Mouse (Mus musculus) left cerebral cortex, postnatal 25 days (tissue): ENCODE data around the gene Pex10. TPM values are rescaled to one million over a fixed set of nuclear protein-coding genes. Genes with fewer than 3 reads are reported as not detected.
"Not testable (repeated sequence)": the region's sequence is repeated elsewhere in the genome, so short reads cannot be mapped to it uniquely, and the experiment has no call there.

ENCODE experiments used
- DNase-seq, 2 experiments: peaks; one replicate each; pipeline ENCODE4 v3.0.0; 2022; ENCODE audit warnings: low spot score in 2 of 2, mixed read lengths in 1 of 2
- intact Hi-C: fragments of 180-260 bp; cut with DNase I; formaldehyde crosslinking; loops from one replicate; pipeline ENCODE4 v1.15.1; 2025
- total RNA-seq, 2 experiments: library from RNA; stranded (reverse); gene quantifications; 2 replicates each; pipeline ENCODE4 v1.2.3; 2021

Pex10 gene
- total RNA-seq, 2 experiments from 2014 or later = 18.7 to 20.2 TPM

DNA sequence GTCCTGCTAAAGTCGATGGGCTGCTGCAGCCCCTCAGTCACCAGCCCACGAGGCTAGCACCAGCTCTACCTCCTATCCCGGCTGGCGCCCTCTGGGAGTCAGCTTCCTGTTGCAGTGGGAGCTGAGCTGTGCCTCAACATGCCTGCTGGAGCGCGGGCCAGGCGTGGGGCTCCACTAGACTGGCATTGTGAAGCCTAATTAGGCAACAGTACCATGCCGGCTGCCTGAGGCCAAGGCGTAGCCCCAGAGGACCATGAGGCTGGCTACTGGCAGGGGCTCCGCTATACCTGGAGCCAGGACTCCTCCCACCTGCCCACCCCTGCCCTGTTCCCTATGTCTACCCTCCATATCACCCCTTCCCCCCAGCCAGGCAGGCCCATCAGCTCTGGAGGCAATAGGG lies 10.1 kb upstream of the Pex10 start, which contains the start of gene Plch2:
TSS of gene Plch2 (minus strand) at position 61 of the 400 bp plus-strand sequence.
- intact Hi-C loops = no loop called here

DNA sequence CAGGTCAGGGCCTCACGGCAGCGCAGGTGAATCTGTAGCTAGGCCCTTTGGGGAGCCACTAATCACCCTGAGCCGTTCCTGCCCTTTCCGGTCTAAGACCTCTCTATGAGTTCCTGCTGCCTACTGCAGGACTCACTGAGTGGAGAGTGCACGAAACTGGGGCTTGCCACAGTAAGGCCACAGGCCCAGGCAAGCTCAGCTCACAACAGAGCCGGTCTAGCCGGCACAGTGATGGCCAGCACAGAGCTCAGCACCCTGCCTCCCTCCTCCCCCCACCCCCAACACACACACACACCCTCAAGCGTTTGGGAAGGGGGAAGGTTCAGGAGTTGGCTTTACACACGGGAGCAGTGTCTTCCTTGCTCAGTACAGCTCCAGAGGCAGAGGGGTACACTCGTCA lies 8.5 kb upstream of the Pex10 start:
- intact Hi-C loops = no loop called here
- no peak for DNase-seq

More for the DNA sequence above, 10.1 kb upstream of the Pex10 start, which contains the start of gene Plch2:
- no peak for DNase-seq

DNA sequence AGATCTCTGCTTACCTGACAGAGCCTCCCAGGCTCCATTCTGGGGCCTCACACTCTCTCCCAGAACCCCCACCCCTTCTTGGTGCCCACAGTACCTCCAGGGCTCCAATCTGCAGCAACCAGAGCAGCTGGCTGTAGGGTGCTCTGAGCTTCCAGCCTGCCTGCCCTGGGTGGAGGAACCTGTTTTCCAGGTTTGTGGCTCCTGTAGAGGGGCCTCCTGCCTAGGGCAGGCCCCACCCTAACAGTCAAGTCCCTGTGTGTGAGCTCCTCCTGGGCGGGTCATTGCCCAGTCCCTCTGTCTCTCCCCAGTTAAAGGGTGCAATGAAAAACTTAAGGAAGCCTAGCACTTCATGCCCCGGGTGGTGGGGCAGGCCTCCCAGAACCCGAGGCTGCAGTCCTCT lies 2.9 kb upstream of the Pex10 start:
- intact Hi-C loops = no loop called here
- DNase-seq = no peak

DNA sequence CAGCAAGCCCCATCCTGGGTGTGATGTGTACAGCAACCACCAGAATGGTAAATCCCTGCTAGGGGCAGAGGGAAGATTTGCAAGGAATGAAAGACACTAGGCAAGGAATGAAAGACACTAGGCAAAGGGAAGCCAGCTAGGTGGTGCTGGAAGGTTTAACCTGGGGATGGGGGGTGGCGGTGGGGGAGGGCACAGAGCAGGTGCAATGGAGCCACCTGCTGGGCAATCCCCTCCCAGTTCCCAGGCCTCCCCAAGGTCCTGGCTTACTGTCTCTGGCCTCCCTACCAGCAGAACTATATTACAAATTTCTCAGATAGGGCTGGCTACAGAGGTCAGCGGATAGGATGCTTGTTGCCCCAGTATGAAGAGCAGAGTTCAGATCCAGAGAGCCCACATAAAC lies 2.3 kb upstream of the Pex10 start:
- intact Hi-C loops = no loop called here
- DNase-seq = no peak

DNA sequence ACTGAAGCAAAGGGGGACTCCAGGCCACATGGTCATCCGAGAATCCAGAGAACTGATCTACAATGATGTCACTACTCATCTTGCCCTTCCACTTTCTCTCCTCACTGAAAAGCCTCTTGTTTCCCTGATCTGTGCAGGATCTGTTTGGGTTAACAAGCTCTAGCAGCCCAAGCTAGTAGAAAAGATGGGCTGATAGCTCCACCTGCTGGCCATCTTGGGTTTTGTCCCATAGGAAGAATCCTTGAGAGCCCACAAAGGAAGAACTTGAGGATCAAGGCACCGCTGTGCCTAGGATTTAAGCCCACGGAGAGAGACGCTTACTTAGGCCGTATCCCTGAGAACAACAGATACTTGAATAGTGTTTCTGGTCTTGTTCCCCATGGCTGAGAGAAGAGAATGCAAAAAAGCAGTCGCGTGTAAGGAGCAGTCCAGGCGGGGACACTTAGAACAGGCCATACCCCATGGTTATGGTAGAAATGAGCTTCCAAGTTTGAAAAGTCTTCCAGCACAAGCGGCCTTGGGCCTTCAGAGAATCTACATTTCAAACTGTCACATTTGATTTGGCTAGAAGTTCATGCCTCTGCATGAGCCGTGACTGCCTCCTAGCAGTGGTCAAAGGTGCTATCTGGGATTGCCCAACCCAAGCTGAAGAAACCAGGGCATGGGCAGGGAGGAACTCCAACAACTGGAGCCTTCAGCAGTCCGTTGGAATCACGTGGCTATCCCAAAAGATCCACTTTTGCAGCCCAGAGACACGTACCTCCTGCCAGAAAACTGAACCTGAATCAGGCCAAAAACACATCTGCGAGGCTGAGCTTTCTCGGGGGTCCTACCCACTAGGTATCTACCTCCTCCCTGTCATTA lies 614 bp upstream of the Pex10 start:
- DNase-seq = peak; percentile 90 to 97
- intact Hi-C loops = loop anchor here (1.0 kb wide), 3 partner anchors 85 to 188 kb away; partner anchors contain the start of gene Pank4

DNA sequence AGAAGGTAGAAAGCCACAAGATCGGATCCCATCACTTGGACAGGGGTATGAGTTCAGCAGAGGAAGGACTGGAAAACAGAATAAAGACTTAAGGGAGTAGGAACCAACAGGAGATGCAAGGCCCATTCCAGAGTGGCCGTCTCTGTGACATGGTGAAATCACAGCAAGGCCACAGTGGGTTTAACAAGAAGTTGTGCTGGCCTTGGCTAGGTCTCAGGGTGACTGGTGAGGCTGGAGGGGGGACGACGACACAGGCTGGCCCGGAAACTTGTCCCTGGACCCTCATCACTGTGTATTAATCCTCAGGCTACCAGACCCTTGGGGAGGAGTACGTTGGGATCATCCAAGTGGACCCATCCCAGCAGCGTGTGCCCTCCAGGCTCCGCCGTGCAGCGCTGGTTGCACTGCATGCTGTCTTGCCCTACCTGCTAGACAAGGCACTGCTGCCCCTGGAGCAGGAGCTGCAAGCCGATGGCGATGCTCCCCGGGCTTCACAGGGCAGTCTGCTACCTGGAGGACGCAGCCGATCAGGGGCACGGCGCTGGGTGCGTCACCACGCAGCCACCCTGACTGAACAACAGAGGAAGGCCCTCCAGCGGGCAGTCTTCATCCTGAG lies 1.6 kb downstream of the Pex10 start:
- DNase-seq = no peak
- intact Hi-C loops = no loop called here

DNA sequence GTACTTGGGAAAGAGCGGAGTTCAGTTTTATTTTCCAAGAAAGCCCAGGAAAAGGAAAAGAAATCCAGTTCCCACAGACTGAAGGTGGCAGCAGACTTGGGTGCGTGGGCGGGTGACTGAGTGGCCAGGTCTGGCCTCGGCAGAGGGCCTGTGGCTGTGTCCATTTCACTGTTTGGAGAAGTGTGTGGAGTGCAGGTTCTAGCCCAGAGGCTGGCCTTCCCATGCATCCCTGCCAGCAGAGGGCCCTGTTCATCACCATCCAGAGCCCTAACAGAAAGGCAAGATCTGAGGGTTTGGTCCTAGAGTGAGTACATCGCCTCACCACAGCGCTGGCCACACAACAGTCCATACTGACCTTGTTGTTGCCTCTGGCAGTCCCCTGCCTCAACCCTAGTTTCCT lies 2.4 kb downstream of the Pex10 start:
- intact Hi-C loops = no loop called here
- DNase-seq = peak; percentile 36 to 50

DNA sequence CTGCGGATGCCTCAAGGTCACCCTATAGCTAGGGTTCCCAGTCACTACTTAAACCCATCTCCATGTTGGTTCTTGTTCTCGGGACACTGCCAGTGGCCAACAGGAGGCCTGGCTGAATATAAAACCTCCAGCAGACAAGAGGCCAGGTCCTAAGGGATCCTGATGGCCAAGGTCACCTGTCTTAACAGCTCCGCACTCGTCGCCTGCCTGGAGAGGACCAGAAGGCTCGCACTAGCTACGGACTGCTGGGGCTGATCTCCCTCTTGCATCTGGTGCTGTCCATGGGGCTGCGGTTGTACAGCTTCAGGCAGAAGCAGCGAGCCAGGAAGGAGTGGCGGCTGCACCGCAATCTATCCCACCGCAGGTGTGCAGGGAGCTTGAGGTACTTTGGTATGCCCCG lies 3.4 kb downstream of the Pex10 start:
- no peak for DNase-seq
- intact Hi-C loops = no loop called here

DNA sequence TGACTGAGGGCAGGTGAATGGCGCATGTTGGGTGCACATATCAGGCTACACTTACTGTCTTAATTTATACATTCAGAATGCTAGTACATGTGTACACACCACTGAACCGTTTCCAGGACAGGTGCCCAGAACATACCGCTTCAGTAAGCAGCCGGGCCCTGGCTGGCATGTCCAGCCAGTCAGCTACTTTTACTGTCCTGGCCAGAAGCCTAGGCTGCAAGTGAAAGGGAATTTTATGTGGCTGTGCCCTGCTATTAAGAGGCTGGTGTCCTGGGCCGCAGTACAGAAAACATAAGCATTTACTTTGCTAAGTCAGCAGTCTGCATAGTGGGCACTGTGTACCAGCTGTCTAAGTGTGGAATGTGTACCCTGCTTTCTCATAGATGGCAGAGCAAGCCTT lies 4.1 kb downstream of the Pex10 start:
- DNase-seq = no peak
- intact Hi-C loops = no loop called here

DNA sequence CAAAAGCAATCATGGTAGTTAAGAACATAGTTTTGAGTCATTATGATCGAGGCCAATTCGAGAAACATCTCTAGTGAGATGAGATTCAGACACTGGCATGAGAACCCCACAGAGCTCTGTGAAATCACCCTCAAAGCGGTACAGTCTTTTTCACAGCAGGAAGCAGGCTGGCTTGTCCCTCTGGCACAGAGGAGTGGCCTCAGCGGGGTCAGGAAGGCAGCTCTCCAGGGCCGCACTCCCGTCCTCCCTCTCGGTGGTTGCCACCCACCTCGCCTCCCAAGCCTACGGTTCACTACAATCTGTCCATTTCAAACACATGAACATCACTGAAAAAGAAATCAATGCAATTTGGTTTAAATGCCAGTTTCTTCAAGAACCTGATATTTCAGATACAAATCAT lies 7.6 kb downstream of the Pex10 start:
- intact Hi-C loops = no loop called here
- DNase-seq = no peak

DNA sequence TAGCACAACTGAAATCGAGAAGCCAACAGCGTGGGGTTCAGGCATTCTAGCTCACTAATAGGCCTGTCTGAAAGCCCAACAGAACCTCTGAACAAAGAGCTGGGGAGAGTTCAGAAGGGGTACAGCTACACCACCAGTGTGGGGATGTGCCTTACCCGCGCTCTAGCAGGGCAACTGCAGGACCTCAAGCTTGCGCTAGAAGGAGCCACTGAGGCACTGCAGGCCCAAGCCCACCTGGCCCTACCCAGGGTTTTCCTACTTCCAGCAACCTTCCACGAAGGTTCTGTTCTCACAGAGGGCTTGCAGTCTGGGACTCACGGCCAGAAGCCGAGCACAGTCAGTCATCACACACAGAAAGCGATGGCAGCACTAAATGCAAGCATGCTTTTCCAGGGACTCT lies 8.3 kb downstream of the Pex10 start:
- intact Hi-C loops = no loop called here
- DNase-seq = no peak

DNA sequence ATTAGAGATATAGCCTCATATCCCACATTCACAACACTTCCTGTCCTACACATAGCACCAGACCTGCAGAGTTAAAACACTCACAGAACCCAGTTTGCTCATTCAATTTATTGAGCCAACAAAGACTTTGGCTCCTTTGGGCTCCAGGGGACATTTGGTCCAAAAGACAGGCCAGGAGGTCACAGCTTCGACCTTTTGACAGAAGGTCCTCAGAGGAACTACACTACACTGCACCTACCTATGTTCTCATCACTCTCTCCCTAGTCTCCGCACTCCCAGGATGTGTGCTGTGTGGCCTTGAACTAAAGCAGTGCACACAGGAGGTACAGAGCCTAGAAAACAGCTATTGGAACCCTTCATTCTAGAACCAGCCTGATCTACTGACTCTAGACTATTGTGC lies 9.0 kb downstream of the Pex10 start:
- no peak for DNase-seq
- intact Hi-C loops = no loop called here

DNA sequence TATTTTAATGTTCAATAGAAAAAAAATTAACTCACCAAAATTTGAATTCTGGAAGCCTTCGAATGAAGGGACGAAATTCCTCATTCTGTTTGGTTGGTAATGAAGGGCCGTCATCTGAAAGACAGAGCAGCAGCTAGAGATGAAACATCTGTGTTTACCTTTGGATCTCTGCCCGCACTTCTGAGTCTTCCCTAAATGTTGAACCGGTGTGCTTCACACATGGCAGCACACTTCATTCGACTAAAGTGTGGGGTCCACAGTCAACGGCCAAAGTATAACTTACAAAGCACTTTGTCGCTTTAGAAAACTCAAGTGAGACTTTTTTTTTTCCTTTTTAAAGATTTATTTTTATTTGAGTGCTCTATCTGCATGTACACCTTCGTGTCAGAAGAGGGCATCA lies 9.9 kb downstream of the Pex10 start:
- intact Hi-C loops = no loop called here
- DNase-seq = no peak

DNA sequence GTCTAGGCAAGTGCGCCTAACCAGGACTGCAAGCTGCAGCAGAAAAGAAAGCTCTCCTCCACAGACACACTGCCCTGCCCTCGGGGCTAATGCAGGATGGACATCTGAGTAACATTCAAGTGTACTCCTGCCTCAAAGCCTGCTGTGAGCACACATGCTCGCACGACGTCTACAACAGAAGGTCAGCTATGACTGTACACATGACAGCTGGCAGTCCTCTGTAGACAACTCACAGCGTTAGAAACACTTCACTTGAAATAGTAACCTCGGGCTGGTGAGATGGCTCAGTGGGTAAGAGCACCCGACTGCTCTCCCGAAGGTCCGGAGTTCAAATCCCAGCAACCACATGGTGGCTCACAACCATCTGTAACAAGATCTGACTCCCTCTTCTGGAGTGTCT lies 12.0 kb downstream of the Pex10 start:
- DNase-seq, intact Hi-C loops: not testable (repeated sequence)

DNA sequence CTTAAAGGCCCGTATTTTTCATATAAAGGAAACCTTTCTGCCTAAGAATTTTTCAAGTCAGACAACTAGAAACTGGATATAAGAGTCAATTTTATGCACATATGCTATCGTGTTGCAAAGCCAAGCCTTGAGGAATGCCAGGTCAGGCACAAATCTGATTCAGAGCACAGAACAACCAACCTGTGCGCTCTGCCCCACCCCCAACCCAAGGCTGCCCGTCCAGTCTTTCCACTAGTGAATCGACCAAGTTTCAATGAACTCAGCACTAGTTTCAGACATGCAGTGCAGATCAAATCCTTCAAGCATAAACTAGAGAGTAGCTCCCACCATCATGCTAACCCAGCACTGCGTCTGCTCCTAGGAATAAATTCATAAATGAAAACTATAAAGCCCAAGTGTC lies 12.8 kb downstream of the Pex10 start:
- no peak for DNase-seq
- intact Hi-C loops = no loop called here

DNA sequence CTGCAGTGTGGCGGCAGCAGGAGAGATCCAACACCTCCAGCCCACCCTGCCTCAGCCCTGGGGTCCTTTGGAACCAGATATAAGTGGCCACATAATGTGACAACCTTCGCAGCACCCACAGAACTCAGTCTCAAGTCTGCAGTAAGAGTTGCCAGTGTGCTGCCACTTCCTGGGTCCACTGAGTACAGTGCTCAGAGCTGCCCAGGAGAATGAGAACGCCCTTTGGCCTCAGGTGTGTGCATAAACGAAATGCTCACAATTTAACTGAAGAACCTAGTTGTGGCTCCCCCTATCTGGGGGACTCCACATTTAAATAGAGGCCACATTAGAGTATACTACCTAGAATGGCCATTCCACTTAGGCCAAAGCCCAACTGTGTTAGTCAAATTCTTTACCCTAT lies 16.7 kb downstream of the Pex10 start:
- intact Hi-C loops = no loop called here

DNA sequence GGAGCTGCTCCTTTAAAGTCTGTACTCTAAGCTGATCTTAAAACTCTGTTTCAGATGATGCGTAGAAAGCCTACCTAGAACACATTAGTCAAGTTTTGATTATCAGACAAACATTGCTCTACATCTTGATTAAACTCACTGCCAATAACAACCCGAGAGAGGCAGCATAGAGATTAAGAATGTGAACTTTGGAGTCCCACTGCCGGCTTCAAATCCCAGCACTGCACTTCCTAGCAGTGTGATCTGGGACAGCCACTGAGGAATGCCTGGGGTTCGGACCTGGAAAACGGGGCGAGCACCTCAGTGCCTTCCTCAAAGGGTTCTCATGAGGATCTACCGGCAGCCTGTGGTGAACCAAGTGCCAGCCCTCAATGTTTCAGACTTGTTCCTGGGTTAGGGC lies 17.5 kb downstream of the Pex10 start:
- intact Hi-C loops = no loop called here
- DNase-seq = no peak

More for the DNA sequence above, 16.7 kb downstream of the Pex10 start:
- no peak for DNase-seq

DNA sequence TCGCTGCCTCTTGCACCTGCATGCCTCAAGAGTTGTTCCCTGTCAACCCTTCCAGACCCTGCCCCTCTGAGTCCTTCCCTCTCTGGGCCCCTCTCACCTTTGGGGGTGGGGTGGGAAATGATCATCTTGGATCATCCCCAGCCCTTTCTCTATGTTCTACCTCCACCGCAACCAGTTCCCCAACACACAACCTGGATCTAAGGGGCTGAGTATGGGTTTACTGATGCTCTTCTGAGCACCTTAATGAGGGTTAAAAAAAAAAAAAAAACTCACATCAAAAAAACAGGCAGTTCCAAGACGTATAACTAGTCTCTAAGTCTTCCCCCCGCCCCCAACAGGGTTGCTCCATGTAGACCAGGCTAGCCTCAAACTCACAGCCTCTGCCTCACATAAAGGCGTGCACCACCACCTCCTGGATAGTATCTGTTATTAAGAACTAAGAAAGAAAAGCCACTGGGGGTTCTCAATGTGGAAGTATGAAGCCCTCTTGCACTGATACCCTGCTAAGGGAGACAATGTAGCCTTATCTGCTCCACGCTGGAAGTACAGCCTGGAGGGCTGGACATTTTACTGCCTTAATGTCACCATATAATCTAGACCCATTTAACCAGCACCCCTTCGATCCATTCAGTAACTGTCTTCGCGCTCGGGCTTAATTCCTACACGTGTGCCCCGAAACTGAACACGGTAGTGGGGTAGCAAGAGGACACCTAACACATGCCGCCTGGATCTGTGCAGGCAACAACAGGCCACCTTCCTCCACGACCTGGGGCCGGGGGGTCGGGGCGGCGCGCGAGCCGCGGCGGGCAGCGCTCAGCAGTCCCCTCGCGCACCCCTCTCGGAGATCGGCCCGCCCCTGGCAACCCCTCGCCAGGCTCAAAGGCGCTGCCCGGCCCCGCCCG lies 18.6 kb downstream of the Pex10 start:
- intact Hi-C loops = no loop called here
- no peak for DNase-seq

DNA sequence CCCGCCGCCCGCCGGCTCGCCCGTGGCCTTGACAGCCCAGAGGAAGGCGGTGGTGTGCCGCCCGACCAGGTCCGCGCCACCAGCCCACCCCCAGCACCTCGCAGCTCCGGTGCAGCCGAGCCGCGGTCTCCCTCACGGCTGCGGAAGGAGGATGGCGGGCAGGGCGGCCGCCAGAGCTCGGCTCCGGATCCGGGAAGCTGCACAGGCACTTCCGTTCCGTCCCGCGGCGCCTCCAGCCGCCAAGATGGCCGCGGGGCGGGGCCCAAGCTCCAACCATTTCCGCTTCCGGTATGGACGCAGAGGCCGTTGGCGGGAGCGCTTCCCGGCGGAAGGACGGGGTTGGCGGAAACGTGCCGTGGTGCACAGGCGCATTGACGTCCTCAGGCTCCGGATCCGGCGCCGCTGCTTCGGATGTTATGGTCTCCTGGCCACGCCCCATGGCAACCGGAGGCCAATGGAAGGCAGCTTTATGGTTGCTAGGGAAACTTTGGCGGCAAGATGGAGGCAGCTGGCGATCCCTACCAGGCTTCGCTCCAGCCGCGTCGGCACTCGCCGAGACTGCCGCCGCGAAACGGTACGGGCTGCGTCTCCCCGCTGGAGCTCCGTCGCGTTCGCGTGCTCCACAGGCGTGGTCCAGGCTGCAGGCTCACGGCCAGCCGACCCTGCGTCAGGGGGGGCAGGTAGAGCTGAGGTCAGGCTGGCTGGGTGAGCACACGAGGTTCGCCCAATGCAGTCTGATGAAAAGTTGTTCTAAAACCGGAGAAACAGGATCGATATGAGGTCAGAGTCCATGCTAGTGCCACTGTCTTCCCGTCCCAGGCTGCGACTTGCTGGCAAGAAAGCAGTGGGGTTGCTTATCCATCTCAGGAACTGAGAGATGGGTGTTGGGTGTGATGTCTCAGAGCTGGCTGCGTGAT lies 19.6 kb downstream of the Pex10 start, which contains the start of the genes Rer1 and Morn1:
TSS of gene Rer1 (minus strand) at position 275 of the 917 bp plus-strand sequence.
TSS of gene Morn1 (plus strand) at position 470 of the 917 bp plus-strand sequence.
- peak; percentile 100 for DNase-seq
- intact Hi-C loops = no loop called here
